Comparison of ENCODE assay signal across 23 mouse cellular contexts in genomic region chr5:89770655-89771355, GRCm38 (mm10).
DNase-seq lines count a peak whose midpoint lies in the region; ATAC-seq lines count a peak whose summit lies in the region.
"Had no signal": no experiment of that assay in that cellular context is flagged by ENCODE, and none has a peak within 500 bp of the region (broad histone marks: within the 10 kb centered on the region; RNA-seq: fewer than 3 reads in every experiment).

No protein-coding gene starts in this region.

- ATAC-seq in forebrain, embryonic 14.5 days, result peak; percentile 40; the same call in 1 of the 2 replicates
- ATAC-seq in forebrain, embryonic 16.5 days, result no peak; the same call in 1 of the 2 replicates
- peak; percentile 52 for ATAC-seq in neural tube, embryonic 11.5 days (ENCODE audit: insufficient read depth, low FRiP score, low TSS enrichment)
- ATAC-seq in neural tube, embryonic 13.5 days (ENCODE audit: low read depth), result peak; percentile 40; the same call in 1 of the 2 replicates
- ATAC-seq: intestine, postnatal 0 days had no signal

- no peak overlapping the region for H3K4me2 ChIP-seq in forebrain, embryonic 14.5 days (ENCODE audit: low read length)
- no peak overlapping the region for H3K4me2 ChIP-seq in forebrain, embryonic 16.5 days (ENCODE audit: low read length)
- H3K4me2 ChIP-seq in neural tube, embryonic 11.5 days (ENCODE audit: low read depth), result no peak overlapping the region
- H3K4me2 ChIP-seq in neural tube, embryonic 13.5 days, result no peak overlapping the region
- H3K4me2 ChIP-seq: embryonic facial prominence, embryonic 12.5 days; limb, embryonic 12.5 days; liver, embryonic 15.5 days; lung, embryonic 14.5 days; midbrain, embryonic 12.5 days had no signal

- no peaks in the 10 kb centered on the region for H3K4me1 ChIP-seq in forebrain, embryonic 14.5 days (ENCODE audit: control insufficient read depth, insufficient read depth, low read length)
- H3K4me1 ChIP-seq in forebrain, embryonic 16.5 days (replicated peaks; ENCODE audit: control insufficient read depth, insufficient read depth, low read length), result no peaks in the 10 kb centered on the region
- no peaks in the 10 kb centered on the region for H3K4me1 ChIP-seq in neural tube, embryonic 11.5 days (ENCODE audit: control insufficient read depth, insufficient read depth, low read length)
- 0 out of 2 replicates have a peak, but pooled peaks cover 3% of the 10 kb centered on the region for H3K4me1 ChIP-seq in neural tube, embryonic 13.5 days (replicated peaks)
- H3K4me1 ChIP-seq: embryonic facial prominence, embryonic 12.5 days; hindbrain, embryonic 10.5 days; limb, embryonic 12.5 days; liver, embryonic 15.5 days; midbrain, embryonic 12.5 days had no signal

- H3K27ac ChIP-seq in forebrain, embryonic 14.5 days (ENCODE audit: low read depth, low read length), result no peak overlapping the region
- H3K27ac ChIP-seq in forebrain, embryonic 16.5 days (ENCODE audit: low read length), result no peak overlapping the region
- H3K27ac ChIP-seq in neural tube, embryonic 11.5 days (ENCODE audit: low read depth, low read length), result no peak overlapping the region
- no peak overlapping the region for H3K27ac ChIP-seq in neural tube, embryonic 13.5 days (replicated peaks)
- H3K27ac ChIP-seq: embryonic facial prominence, embryonic 12.5 days; hindbrain, embryonic 10.5 days; limb, embryonic 12.5 days; liver, embryonic 15.5 days; midbrain, embryonic 12.5 days had no signal

- no peak overlapping the region for H3K4me3 ChIP-seq in forebrain, embryonic 14.5 days (ENCODE audit: low read depth, low read length)
- no peak overlapping the region for H3K4me3 ChIP-seq in forebrain, embryonic 16.5 days (replicated peaks; ENCODE audit: low read length)
- H3K4me3 ChIP-seq in neural tube, embryonic 11.5 days (ENCODE audit: low read depth, low read length), result no peak overlapping the region
- no peak overlapping the region for H3K4me3 ChIP-seq in neural tube, embryonic 13.5 days
- H3K4me3 ChIP-seq: embryonic facial prominence, embryonic 12.5 days; hindbrain, embryonic 10.5 days; limb, embryonic 12.5 days; liver, embryonic 15.5 days; midbrain, embryonic 12.5 days had no signal

- 36% methylated on average over 4 of the region's 4 CpGs for WGBS in forebrain, embryonic 14.5 days
- WGBS in forebrain, embryonic 16.5 days, result 40% methylated on average over 4 of the region's 4 CpGs
- WGBS in neural tube, embryonic 11.5 days, result 57% methylated on average over 4 of the region's 4 CpGs
- WGBS in neural tube, embryonic 13.5 days, result 50% methylated on average over 4 of the region's 4 CpGs

- H3K9me3 ChIP-seq in forebrain, embryonic 14.5 days (replicated peaks; ENCODE audit: control insufficient read depth, low read length), result no peaks in the 10 kb centered on the region
- no peaks in the 10 kb centered on the region for H3K9me3 ChIP-seq in forebrain, embryonic 16.5 days (ENCODE audit: control insufficient read depth, low read length)
- no peaks in the 10 kb centered on the region for H3K9me3 ChIP-seq in neural tube, embryonic 11.5 days (ENCODE audit: control insufficient read depth, low read length)
- no peaks in the 10 kb centered on the region for H3K9me3 ChIP-seq in neural tube, embryonic 13.5 days
- H3K9me3 ChIP-seq: embryonic facial prominence, embryonic 12.5 days; hindbrain, embryonic 10.5 days; limb, embryonic 12.5 days; liver, embryonic 15.5 days; midbrain, embryonic 12.5 days had no signal

- H3K27me3 ChIP-seq in forebrain, embryonic 14.5 days (replicated peaks; ENCODE audit: control insufficient read depth, insufficient read depth, low read length), result no peaks in the 10 kb centered on the region
- H3K27me3 ChIP-seq in forebrain, embryonic 16.5 days (replicated peaks; ENCODE audit: control insufficient read depth, insufficient read depth, low read length), result no peaks in the 10 kb centered on the region
- no peaks in the 10 kb centered on the region for H3K27me3 ChIP-seq in neural tube, embryonic 11.5 days (ENCODE audit: control insufficient read depth, insufficient read depth, low read length)
- H3K27me3 ChIP-seq in neural tube, embryonic 13.5 days, result no peaks in the 10 kb centered on the region
- H3K27me3 ChIP-seq: embryonic facial prominence, embryonic 12.5 days; limb, embryonic 12.5 days; liver, embryonic 15.5 days had no signal

- H3K36me3 ChIP-seq in forebrain, embryonic 14.5 days (ENCODE audit: control insufficient read depth, insufficient read depth, low read length), result no peaks in the 10 kb centered on the region
- no peaks in the 10 kb centered on the region for H3K36me3 ChIP-seq in forebrain, embryonic 16.5 days (ENCODE audit: control insufficient read depth, insufficient read depth)
- H3K36me3 ChIP-seq in neural tube, embryonic 11.5 days (ENCODE audit: control insufficient read depth, insufficient read depth, low read length), result no peaks in the 10 kb centered on the region
- H3K36me3 ChIP-seq in neural tube, embryonic 13.5 days, result no peaks in the 10 kb centered on the region
- H3K36me3 ChIP-seq: embryonic facial prominence, embryonic 12.5 days; hindbrain, embryonic 10.5 days; limb, embryonic 12.5 days; liver, embryonic 15.5 days; midbrain, embryonic 12.5 days had no signal

- H3K9ac ChIP-seq in forebrain, embryonic 14.5 days (ENCODE audit: low read length), result no peak overlapping the region
- no peak overlapping the region for H3K9ac ChIP-seq in forebrain, embryonic 16.5 days (replicated peaks; ENCODE audit: low read depth, low read length)
- H3K9ac ChIP-seq in neural tube, embryonic 11.5 days (ENCODE audit: low read length), result no peak overlapping the region
- H3K9ac ChIP-seq in neural tube, embryonic 13.5 days, result no peak overlapping the region
- H3K9ac ChIP-seq: embryonic facial prominence, embryonic 12.5 days; limb, embryonic 12.5 days; liver, embryonic 15.5 days; lung, embryonic 14.5 days; midbrain, embryonic 12.5 days had no signal

- DNase-seq in forebrain, embryonic 14.5 days (ENCODE audit: low spot score), result peak; percentile 5
- DNase-seq in neural tube, embryonic 11.5 days (ENCODE audit: low spot score), result no peak
- no peak for DNase-seq in neural tube, embryonic 10.5 days (ENCODE audit: extremely low spot score, low spot score)
- DNase-seq in kidney, postnatal 25 days, result no peak
- DNase-seq: adrenal gland, postnatal 25 days; B cell, adult 2 months; cerebellum, adult 18-20 months; cerebellum, postnatal 10 days; gastrocnemius, postnatal 10 days; heart, postnatal 14 days; kidney, adult 9 months; kidney, postnatal 10 days; lung, embryonic 14.5 days; lung, postnatal 14 days; thymus, adult 2 months had no signal
